Mouse (Mus musculus): ENCODE measurements around the gene Acrbp.
"Not testable (repeated sequence)": the region's sequence is repeated elsewhere in the genome, so short reads cannot be mapped to it uniquely, and the experiment has no call there.

Gene Acrbp

DNA sequence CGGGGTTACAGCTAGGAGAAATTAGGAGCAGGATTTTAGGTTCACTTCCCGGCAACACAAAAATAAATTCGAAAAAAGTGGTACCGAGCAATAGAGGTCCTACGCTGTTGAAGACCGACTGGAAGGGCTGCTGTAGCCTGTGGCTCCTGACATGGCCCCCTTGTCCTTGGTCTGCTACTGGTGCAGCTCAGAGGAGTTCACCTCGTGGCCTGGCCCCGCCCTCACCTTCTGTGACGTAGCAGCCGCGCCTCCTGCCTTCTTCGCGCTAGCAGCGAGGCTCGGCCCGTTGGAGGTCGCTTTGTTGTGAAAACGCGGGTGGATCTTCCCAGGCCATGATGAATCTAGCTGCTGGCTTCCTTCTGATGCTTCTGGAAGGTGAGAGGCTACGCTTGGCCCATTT is at the start of gene Acrbp:
TSS of gene Acrbp (plus strand) at position 12 of the 400 bp plus-strand sequence.
- DNase-seq, result peak in 1 of 2 experiments; percentile 39

DNA sequence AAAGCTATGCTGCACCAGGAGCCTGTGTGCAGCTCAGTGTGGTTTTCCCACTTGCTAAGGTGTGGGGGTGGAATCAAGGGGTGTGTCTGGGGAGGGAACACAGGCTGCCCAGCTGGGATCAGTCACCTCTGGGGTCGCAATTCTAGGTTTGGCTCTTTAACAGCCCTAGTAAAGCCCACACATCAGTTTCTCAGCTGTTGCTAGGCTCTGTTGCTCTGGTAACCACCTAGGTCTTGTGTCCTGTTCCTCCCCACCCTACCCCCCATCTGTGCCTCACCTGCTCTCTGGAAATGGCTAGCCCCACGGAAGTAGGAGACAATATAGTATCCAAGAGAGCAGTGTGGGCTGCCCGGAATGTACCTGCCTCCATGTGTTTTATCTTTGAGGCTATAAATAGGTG is 45.8 kb upstream of the Acrbp start:
- DNase-seq, result no peak

- DNase-seq, result no peak
These were observed 44.4 kb upstream of the Acrbp start for GRCm38 (mm10) chr6:125005086-125005485.

DNA sequence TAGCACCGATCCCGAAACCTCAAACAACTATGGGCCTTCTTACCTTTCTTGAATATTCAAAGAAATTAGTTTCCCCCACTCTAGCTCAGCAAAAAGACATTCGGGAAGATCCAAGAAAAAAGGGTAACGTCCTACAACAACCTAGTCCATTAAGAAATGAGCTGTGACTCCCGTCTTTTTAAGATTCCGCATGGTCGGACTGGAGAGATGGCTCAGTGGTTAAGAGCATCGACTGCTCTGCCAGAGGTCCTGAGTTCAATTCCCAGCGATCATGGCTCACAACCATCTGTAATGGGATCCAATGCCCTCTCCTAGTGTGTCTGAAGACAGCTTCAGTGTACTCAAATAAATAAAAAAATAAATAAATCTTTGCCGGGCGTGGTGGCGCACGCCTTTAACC is 41.4 kb upstream of the Acrbp start:
- no peak for DNase-seq

DNA sequence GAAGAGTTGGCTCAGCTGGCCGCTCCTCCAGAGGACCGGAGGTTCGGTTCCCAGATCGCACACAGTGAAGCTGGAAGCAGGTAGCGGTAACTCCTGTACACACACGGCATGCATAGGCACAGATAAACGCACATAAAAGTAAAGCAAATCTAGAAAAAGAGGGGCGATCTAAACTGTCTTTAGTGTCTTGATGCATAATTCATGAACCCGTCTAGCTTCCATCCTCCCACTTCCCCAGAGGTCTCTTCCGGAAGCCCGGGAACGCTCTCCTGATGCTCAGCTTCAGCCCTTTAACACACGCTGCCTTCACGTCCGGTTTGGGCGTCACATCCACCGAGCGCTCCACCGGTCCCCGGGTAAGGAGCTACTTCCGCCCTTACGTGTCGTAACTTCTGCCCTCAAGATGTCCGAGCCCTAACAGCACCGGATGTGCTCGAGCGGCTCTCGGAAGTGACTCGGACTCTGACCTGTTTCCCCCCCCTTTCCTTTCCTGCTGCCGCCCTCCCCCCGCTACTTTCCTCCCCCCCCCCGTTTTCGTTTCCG is 40.8 kb upstream of the Acrbp start:
- DNase-seq, result peak; percentile 98 to 100

- DNase-seq, result no peak
These were observed 40.5 kb upstream of the Acrbp start, which contains the start of gene Zfp384 for GRCm38 (mm10) chr6:125009129-125009180. Gene Zfp384 (plus strand): TSS chr6:125009145.

- DNase-seq, result peak; percentile 90 to 93
These were observed 40.1 kb upstream of the Acrbp start for GRCm38 (mm10) chr6:125009181-125010073.

DNA sequence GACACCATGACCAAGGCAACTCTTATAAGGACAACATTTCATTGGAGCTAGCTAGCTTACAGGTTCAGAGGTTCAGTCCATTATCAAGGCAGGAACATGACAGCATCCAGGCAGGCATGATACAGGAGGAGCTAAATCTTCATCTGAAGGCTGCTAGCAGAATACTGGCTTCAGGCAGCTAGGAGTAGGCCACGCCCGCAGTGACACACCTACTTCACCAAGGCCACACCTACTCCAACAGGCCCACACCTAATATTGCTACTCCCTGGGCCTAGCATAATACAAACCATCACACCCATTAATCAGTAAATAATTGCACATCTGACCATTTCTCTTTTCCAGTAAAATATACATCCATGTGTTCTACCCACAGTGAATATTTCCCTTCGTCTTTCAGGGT is 31.8 kb upstream of the Acrbp start:
- no peak for DNase-seq

- peak in 1 of 2 experiments; percentile 70 for DNase-seq
These were observed 19.0 kb upstream of the Acrbp start for GRCm38 (mm10) chr6:125030532-125030931.

DNA sequence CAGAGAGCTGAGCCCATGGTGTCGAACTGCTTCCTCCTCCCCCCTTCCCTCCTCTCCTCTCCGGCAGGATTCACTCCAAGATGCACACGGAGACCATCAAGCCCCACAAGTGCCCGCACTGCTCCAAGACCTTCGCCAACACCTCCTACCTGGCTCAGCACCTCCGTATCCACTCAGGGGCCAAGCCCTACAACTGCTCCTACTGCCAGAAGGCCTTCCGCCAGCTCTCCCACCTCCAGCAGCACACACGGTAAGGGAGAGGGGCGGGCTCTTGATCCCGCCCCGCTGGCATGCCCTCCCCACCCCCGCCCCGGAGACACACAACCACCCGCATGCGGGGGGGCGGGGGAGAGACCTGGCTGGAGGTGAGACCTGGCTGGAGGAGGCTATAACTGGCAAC is 17.9 kb upstream of the Acrbp start:
- no peak for DNase-seq

DNA sequence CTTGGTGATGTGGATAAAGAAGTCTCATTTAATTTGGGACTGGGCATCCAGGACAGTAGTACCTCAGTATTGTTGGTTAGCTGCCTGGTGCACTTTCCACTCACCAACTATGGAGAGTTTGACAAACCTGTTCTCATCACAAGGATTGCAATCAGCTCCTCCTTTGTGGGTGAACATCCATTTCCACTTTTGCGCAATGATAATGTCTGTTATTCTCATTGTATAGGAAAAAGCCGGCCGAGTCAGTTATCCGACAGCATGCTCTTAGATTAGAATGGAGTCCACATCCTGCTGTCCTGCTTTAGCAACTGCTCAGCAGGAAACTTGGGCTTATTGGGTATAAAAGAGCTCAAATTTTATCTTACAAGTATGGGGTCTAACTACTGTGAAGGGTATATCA is 10.8 kb upstream of the Acrbp start:
- no peak for DNase-seq

DNA sequence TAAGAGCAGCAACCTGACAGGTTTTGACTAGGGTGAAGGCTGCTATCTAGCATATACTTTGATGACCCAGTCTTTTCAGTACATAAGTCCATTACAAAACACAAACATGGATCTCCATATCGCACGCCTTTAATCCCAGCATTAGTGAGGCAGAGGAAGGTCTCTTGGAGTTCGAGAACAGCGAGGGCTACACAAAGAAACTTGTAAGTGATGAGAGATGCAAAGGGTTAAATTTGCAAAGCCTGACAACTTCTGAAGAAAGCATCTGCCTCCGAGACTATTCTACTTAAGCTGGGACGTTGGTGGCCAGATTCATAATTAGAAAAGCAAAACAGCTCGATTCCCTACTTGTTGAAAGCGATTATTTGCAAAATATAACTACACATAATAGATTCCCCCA is 10.4 kb upstream of the Acrbp start:
- no peak for DNase-seq

DNA sequence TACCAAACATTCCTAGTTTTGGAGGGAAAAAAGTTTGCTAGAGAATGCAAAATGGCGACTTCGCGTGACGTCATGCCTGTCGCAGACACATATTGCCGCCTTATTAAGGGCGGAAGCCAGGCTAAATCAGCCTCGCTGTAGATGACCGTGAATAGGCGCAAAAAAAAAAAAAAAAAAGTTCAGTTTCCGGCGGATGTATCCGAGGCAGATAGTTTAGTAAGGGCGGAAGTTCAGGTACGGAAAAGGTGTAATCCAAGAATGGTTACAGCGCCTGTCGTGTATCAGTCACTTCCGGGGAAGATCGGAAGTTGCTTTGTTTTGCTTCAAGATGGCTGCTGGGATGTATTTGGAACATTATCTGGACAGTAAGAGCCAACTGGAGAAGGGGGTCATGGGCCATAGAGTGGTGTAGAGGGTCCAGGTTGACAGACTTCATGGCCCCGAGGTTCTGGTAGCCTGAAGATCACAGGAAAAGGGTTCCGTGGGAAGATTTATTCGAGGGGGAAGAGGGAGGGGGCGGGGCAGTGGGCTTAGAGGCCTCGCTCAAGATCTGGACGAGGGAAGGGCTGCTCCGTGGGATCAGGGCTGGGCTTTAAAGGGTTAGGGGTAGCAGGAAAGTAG is 9.8 kb upstream of the Acrbp start, which contains the start of gene Ing4:
TSS of gene Ing4 (plus strand) at position 228 of the 621 bp plus-strand sequence.
- DNase-seq, result peak; percentile 96

GRCm38 (mm10) chr6:125040221-125040620 is 9.3 kb upstream of the Acrbp start:
- DNase-seq, result no peak

GRCm38 (mm10) chr6:125041047-125041446 is 8.4 kb upstream of the Acrbp start:
- DNase-seq, result no peak

DNA sequence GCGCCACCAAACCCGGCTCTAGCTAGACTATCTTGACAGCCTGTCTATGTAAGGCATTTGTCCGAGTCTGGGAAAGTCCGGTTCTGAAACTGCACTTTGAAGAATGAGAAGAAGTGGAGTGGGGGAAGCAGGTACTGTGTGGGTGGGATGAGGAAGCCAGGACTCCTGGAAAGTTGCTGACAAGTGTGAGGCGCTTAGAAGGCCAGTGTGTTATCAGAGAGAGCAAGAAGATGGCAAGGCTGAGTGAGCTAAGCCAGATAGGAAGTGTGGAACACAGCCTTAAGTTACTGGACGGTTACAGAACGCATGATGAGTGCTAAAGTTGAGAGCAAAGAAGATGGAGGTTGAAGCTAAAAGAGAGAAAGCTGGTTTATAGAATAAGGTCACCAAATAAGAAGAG is 7.4 kb upstream of the Acrbp start:
- DNase-seq, result no peak

DNA sequence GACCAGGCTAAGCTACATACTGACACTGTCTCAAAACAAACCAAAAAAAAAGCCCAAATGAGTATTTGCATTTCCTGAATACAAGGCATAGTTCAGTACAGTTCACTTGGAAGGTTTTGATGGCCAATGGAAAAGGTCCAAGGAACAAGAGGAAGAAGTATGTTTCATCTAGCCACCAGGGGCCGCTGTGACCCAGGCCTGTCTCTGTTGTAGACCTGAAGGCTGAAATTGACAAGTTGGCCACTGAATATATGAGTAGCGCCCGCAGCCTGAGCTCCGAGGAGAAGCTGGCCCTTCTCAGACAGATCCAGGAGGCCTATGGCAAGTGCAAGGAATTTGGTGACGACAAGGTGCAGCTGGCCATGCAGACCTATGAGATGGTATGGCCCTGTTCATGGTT is 2.8 kb upstream of the Acrbp start:
- DNase-seq, result peak; percentile 78 to 93

DNA sequence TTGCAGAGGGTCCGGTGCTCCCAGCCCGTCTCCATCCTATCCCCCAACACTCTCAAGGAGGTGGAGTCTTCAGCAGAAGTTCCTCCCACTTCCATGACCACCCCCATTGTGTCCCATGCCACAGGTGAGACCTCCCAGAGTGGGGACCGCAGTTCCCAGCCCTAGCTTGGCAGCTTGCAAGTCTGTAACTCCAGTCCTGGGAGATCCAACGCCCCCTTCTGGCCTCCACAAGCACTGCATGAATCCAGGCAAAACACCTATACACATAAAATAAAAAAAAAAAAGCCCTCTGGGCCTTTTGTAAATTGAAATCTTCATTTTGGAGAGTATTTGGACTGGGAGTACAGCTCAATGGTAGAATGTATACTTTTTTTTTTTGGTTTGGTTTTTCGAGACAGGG is 1.7 kb downstream of the Acrbp start:
- DNase-seq, result peak in 1 of 2 experiments; percentile 30

- DNase-seq, result no peak
These were observed 12.0 kb downstream of the Acrbp start for GRCm38 (mm10) chr6:125061493-125061892.

DNA sequence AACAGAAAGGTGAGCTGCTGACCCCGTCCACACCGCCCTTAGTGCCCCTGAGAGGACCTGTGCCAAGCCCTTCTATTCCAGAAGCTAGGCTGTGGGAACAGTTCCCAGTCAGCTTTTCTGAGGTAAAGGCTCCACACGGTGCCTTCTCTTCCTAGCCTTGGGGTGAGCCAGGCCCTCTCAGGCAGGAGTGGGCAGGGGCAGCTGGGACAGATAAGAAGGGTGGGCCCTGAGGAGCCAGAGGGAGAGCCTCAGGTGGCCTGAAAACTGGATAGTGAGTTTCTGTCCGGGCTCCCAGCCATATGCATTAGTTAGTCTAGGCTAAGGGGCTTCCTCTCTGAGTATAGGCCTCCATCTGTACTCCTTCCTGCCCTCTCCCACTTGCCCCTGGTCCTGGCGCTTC is 13.0 kb downstream of the Acrbp start:
- DNase-seq, result no peak

- DNase-seq, result peak in 1 of 2 experiments; percentile 26
These were observed 14.4 kb downstream of the Acrbp start for GRCm38 (mm10) chr6:125063906-125064305.

GRCm38 (mm10) chr6:125065223-125065622 is 15.7 kb downstream of the Acrbp start:
- not testable (repeated sequence) for DNase-seq

GRCm38 (mm10) chr6:125067571-125067995 is 18.1 kb downstream of the Acrbp start, which contains the start of gene Lpar5:
Gene Lpar5 (plus strand): TSS chr6:125067920.
- DNase-seq, result no peak

DNA sequence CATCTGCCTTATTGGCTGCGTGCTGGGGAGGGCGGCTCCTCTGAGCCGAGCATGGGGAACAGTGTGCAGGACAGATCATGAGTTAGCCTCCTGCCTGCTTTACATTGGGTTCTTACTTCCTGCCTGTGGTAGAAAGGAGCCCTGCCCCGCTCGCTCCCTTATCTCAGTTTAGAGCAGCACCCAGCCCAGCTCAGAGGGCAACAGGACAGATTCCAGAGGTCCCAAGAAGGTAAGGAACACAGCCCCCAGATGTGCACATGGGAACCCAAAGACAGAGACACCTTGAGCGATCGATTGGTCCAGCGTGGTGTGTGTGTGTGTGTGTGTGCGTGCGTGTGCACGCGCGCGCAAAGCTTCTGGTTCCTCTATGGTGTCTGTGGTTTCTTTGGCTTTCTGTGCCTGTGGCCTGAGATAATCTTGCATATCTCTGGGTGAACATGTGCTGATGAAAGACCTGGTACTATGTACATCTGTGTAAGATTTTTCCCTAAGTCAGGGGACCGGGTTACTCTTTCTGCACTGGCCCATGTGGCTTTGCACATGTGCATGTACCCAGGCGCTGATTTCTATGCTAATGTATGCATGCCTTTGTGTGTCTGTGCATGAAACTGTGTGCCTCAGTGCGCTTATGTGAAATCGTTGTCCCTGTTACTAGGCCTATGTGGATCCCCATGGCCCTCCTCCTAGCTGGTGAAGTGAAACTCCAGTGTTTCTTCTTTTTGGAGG is 21.8 kb downstream of the Acrbp start:
- no peak for DNase-seq
